Mouse (Mus musculus) embryonic facial prominence, embryonic 10.5 days (tissue): ENCODE results near the gene Gm2a. TPM values are rescaled to one million over a fixed set of nuclear protein-coding genes. Genes with fewer than 3 reads are reported as not detected.
"Not testable (repeated sequence)": the region's sequence is repeated elsewhere in the genome, so short reads cannot be mapped to it uniquely, and the experiment has no call there.

Experiments
- DNase-seq: peaks from one replicate; pipeline ENCODE4 v3.0.0-alpha.2; 2017; ENCODE audit warnings: low spot score
- H3K27ac ChIP-seq: fragments of 300-500 bp; sonication (generic); replicated peaks from 2 replicates; pipeline ENCODE4 v1.5.1; 2016; ENCODE audit warnings: mild to moderate bottlenecking
- H3K27me3 ChIP-seq: fragments of 300-500 bp; sonication (generic); replicated peaks from 2 replicates; pipeline ENCODE4 v1.6.1; 2016; ENCODE audit warnings: low read depth, mild to moderate bottlenecking; ENCODE audit not compliant: poor library complexity, severe bottlenecking
- H3K36me3 ChIP-seq: fragments of 300-500 bp; sonication (generic); replicated peaks from 2 replicates; pipeline ENCODE4 v1.6.1; 2016; ENCODE audit warnings: mild to moderate bottlenecking, moderate library complexity
- H3K4me1 ChIP-seq: fragments of 300-500 bp; sonication (generic); 2 replicates; pipeline ENCODE4 v1.6.1; 2016
- H3K4me3 ChIP-seq: fragments of 300-500 bp; sonication (generic); 2 replicates; pipeline ENCODE4 v1.5.1; 2016; ENCODE audit warnings: mild to moderate bottlenecking, moderate library complexity
- H3K9me3 ChIP-seq: fragments of 300-500 bp; sonication (generic); 2 replicates; pipeline ENCODE4 v1.6.1; 2016; ENCODE audit warnings: mild to moderate bottlenecking
- WGBS: fragments of 180-500 bp; shearing (Covaris S2); methylation state at CpG from one replicate; pipeline ENCODE4 v1.1.7; 2016; 5-methylcytosine and 5-hydroxymethylcytosine counted together
- polyA plus RNA-seq: library from polyadenylated mRNA; unstranded; fragments of >200 nt; fragmentation: Nextera tagmentation; extraction: Ambion mirVana; gene quantifications from 2 replicates; pipeline ENCODE4 v1.2.1, GENCODE M21; 2016

Gm2a gene
- polyA plus RNA-seq, 1 experiment from 2014 or later, result 7.2 TPM

- peak within 1 kb of the TSS; percentile 62 for H3K27ac ChIP-seq
- H3K4me3 ChIP-seq, result peak within 1 kb of the TSS; percentile 64
- DNase-seq, result peak; percentile 68
- H3K27me3 ChIP-seq, result peaks cover 44% of the 10 kb centered on the region
- H3K4me1 ChIP-seq, result peaks cover 26% of the 10 kb centered on the region
- H3K36me3 ChIP-seq, result no peaks in the 10 kb centered on the region
- under 1% methylated on average over 50 of the region's 50 CpGs for WGBS
- H3K9me3 ChIP-seq, result no peaks in the 10 kb centered on the region
Measured at GRCm38 (mm10) chr11:55077331-55078231, 20.3 kb upstream of the Gm2a start, which contains the start of gene Ccdc69. Gene Ccdc69, minus strand, starts transcription at chr11:55078131.

GRCm38 (mm10) chr11:55078502-55078901 lies 19.4 kb upstream of the Gm2a start:
- DNase-seq, result no peak
- H3K36me3 ChIP-seq, result no peaks in the 10 kb centered on the region
- peaks cover 21% of the 10 kb centered on the region for H3K4me1 ChIP-seq
- H3K27me3 ChIP-seq, result peaks cover 44% of the 10 kb centered on the region
- H3K4me3 ChIP-seq, result peak overlapping the region; percentile 64; the same call in 1 of the 2 replicates
- 57% methylated on average over 3 of the region's 3 CpGs for WGBS
- no peak overlapping the region for H3K27ac ChIP-seq
- H3K9me3 ChIP-seq, result no peaks in the 10 kb centered on the region

GRCm38 (mm10) chr11:55079180-55079579 lies 18.7 kb upstream of the Gm2a start:
- WGBS, result 81% methylated on average over 4 of the region's 4 CpGs
- no peak for DNase-seq
- Histone ChIP-seq H3K4me3 (no peak overlapping the region), H3K4me1 (peaks cover 21% of the 10 kb centered on the region), H3K9me3 (no peaks in the 10 kb centered on the region), H3K27me3 (peaks cover 44% of the 10 kb centered on the region), H3K36me3 (no peaks in the 10 kb centered on the region), H3K27ac (no peak overlapping the region)

- Histone ChIP-seq H3K9me3 (no peaks in the 10 kb centered on the region), H3K4me3 (no peak overlapping the region), H3K36me3 (no peaks in the 10 kb centered on the region), H3K27me3 (peaks cover 37% of the 10 kb centered on the region), H3K27ac (no peak overlapping the region), H3K4me1 (peaks cover 21% of the 10 kb centered on the region)
- WGBS, result 91% methylated on average over 9 of the region's 9 CpGs
- DNase-seq, result no peak
Measured at GRCm38 (mm10) chr11:55081206-55081605, 16.7 kb upstream of the Gm2a start.

GRCm38 (mm10) chr11:55084629-55085028 lies 13.3 kb upstream of the Gm2a start:
- H3K27ac ChIP-seq, result no peak overlapping the region
- H3K9me3 ChIP-seq, result no peaks in the 10 kb centered on the region
- no peaks in the 10 kb centered on the region for H3K4me1 ChIP-seq
- H3K4me3 ChIP-seq, result no peak overlapping the region
- H3K36me3 ChIP-seq, result no peaks in the 10 kb centered on the region
- 77% methylated on average over 4 of the region's 4 CpGs for WGBS
- H3K27me3 ChIP-seq, result peaks cover 10% of the 10 kb centered on the region; the same call in 1 of the 2 replicates
- DNase-seq, result no peak

- Histone ChIP-seq H3K9me3 (no peaks in the 10 kb centered on the region), H3K27ac (no peak overlapping the region), H3K36me3 (no peaks in the 10 kb centered on the region), H3K4me3 (no peak overlapping the region), H3K4me1 (no peaks in the 10 kb centered on the region), H3K27me3 (peaks cover 8% of the 10 kb centered on the region; the same call in 1 of the 2 replicates)
- no peak for DNase-seq
- WGBS, result 54% methylated on average over 5 of the region's 5 CpGs
Measured at GRCm38 (mm10) chr11:55085396-55085795, 12.5 kb upstream of the Gm2a start.

- H3K36me3 ChIP-seq, result no peaks in the 10 kb centered on the region
- peak; percentile 85 for DNase-seq
- H3K27ac ChIP-seq, result no peak overlapping the region
- H3K27me3 ChIP-seq, result peaks cover 8% of the 10 kb centered on the region; the same call in 1 of the 2 replicates
- no peaks in the 10 kb centered on the region for H3K4me1 ChIP-seq
- WGBS, result 5% methylated on average over 10 of the region's 10 CpGs
- H3K9me3 ChIP-seq, result no peaks in the 10 kb centered on the region
- no peak overlapping the region for H3K4me3 ChIP-seq
Measured at GRCm38 (mm10) chr11:55087006-55087405, 10.9 kb upstream of the Gm2a start.

- H3K4me3 ChIP-seq, result no peak overlapping the region
- no peaks in the 10 kb centered on the region for H3K4me1 ChIP-seq
- H3K9me3 ChIP-seq, result no peaks in the 10 kb centered on the region
- WGBS, result 74% methylated on average over 2 of the region's 2 CpGs
- no peak for DNase-seq
- H3K27ac ChIP-seq, result no peak overlapping the region
- H3K36me3 ChIP-seq, result no peaks in the 10 kb centered on the region
- peaks cover 8% of the 10 kb centered on the region; the same call in 1 of the 2 replicates for H3K27me3 ChIP-seq
Measured at GRCm38 (mm10) chr11:55089892-55090291, 8.0 kb upstream of the Gm2a start.

GRCm38 (mm10) chr11:55093096-55093495 lies 4.8 kb upstream of the Gm2a start:
- Histone ChIP-seq H3K27me3 (0 out of 2 replicates have a peak, but pooled peaks cover 2% of the 10 kb centered on the region), H3K4me3 (no peak overlapping the region), H3K9me3 (no peaks in the 10 kb centered on the region), H3K4me1 (peaks cover 9% of the 10 kb centered on the region), H3K27ac (no peak overlapping the region), H3K36me3 (no peaks in the 10 kb centered on the region)
- DNase-seq, result no peak
- WGBS, result 88% methylated on average over 7 of the region's 7 CpGs

- not testable (repeated sequence) for H3K36me3 ChIP-seq, H3K4me3 ChIP-seq, H3K27me3 ChIP-seq, DNase-seq, H3K9me3 ChIP-seq, H3K27ac ChIP-seq
- 82% methylated on average over 4 of the region's 4 CpGs for WGBS
- H3K4me1 ChIP-seq, result peaks cover 15% of the 10 kb centered on the region
Measured at GRCm38 (mm10) chr11:55096296-55096695, 1.6 kb upstream of the Gm2a start.

- peaks cover 15% of the 10 kb centered on the region for H3K4me1 ChIP-seq
- WGBS, result 39% methylated on average over 11 of the region's 11 CpGs
- H3K36me3 ChIP-seq, result no peaks in the 10 kb centered on the region
- no peak for DNase-seq
- H3K27me3 ChIP-seq, result peaks cover 8% of the 10 kb centered on the region; the same call in 1 of the 2 replicates
- H3K27ac ChIP-seq, result peak overlapping the region; percentile 30; the same call in 1 of the 2 replicates
- peak overlapping the region; percentile 69 for H3K4me3 ChIP-seq
- no peaks in the 10 kb centered on the region for H3K9me3 ChIP-seq
Measured at GRCm38 (mm10) chr11:55096731-55097462, 1.0 kb upstream of the Gm2a start.

GRCm38 (mm10) chr11:55098189-55098915 lies 437 bp downstream of the Gm2a start:
- 15% methylated on average over 24 of the region's 24 CpGs for WGBS
- peaks cover 8% of the 10 kb centered on the region; the same call in 1 of the 2 replicates for H3K27me3 ChIP-seq
- peak overlapping the region; percentile 79 for H3K27ac ChIP-seq
- peaks cover 15% of the 10 kb centered on the region for H3K4me1 ChIP-seq
- no peaks in the 10 kb centered on the region for H3K36me3 ChIP-seq
- H3K9me3 ChIP-seq, result no peaks in the 10 kb centered on the region
- no peak for DNase-seq
- peak overlapping the region; percentile 69 for H3K4me3 ChIP-seq
